Mouse (Mus musculus): ENCODE results near the gene Ptprm.

Ptprm gene

GRCm38 (mm10) chr17:66783601-66784000, 570.7 kb downstream of the Ptprm start:
- in situ Hi-C loops (cut with MboI, MseI): no loop called here

DNA sequence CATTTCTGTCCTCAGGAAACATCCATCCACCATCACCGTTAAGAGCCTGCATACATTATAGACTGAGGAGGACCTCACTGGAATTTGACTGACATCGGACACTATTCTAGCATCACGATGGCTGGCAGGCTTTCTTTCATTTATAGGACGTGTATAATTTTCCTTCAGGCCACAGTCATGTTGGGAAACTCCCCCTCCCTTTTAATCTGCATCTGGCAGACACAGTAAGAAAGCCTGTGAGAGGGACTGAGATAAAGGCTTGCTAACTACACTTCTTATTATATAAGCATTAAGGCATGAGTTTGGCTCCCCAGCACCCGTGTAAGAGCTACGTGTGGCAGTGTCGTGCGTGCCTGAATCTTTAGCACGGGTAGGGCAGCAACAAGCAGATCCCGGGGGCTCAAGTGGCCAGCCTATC, 571.2 kb downstream of the Ptprm start:
- in situ Hi-C loops (cut with MboI, MseI): no loop called here

DNA sequence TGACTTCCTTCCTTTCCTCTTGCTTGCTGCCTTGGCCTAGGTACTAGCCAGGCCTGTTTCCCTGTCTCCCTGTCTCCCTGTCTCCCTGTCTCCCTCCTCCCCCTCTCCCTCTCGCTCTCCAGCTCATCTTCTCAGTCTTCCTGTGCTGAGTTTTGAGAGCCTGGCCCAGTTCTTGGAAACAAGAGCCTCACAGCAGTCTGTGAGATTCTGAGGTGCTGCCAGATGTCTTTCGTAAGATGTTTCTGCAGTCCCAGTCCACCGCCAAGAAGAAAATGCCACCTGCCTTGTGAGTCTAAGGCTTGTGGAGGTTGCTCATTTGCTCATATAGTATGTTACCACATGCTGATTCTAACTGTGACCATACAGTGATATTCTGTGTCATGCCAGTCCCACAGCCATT, 572.3 kb downstream of the Ptprm start:
- in situ Hi-C loops (cut with MboI, MseI): no loop called here

DNA sequence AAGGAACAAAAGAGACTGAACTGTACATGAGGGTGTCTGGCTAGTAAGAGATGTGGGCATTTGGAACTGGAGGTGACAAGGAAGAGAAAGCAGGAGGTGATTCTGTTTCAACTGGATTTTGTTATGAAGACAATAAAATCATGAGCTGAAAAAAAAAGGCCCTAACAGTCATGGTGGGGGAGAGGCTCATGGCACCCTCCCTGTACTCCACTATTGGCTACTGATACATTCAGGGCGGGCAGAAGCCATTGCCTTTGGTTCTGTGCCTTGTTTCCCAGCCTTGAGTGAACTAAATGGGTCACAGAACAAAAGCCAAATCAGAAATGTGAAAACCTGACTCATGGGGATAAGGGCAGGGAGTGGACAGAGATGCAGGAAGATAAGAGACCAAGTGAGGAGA, 575.2 kb downstream of the Ptprm start:
- in situ Hi-C loops (cut with MboI, MseI): no loop called here

GRCm38 (mm10) chr17:66769365-66770363, 584.6 kb downstream of the Ptprm start:
- in situ Hi-C loops (cut with MboI, MseI): no loop called here

GRCm38 (mm10) chr17:66768689-66769275, 585.5 kb downstream of the Ptprm start:
- in situ Hi-C loops (cut with MboI, MseI): no loop called here

DNA sequence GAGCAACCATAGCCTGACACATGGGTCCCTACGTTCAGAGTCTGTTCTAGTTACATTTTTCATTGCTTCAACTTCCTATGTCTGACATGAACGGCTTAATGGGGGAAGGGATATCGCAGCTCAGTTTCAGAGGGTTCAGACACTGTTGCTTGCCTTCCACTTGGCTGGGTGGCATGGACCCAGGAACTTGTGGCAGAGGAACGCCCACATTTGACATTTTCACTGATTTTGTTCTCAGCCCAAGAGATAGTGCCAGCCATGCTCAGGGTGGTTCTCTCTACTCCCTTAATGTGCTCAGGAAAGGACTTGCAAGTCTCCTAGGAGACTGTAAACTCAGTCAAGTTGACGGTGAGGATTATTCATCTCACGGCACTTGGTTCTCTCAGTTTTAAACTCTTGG, 588.1 kb downstream of the Ptprm start:
- in situ Hi-C loops (cut with MboI, MseI): no loop called here

DNA sequence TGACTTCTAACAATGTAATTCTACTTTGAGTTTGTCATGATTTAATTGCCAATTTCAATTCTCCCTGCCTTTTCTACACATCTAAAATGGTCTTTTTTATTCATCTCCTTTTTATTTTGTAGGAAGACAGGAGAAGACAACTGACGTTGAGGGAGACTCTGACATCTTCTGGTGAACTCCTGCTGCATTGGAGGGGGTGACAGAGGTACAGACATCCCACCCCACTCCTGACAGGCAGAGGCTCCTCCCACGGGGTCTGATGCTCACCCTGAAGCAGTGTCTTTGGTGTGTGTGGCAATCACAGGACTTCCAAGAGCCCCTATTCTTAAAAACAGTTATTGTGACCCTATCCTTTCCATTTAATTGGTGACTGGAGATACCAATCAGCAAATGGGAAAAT, 589.8 kb downstream of the Ptprm start:
- in situ Hi-C loops (cut with MboI, MseI): no loop called here

DNA sequence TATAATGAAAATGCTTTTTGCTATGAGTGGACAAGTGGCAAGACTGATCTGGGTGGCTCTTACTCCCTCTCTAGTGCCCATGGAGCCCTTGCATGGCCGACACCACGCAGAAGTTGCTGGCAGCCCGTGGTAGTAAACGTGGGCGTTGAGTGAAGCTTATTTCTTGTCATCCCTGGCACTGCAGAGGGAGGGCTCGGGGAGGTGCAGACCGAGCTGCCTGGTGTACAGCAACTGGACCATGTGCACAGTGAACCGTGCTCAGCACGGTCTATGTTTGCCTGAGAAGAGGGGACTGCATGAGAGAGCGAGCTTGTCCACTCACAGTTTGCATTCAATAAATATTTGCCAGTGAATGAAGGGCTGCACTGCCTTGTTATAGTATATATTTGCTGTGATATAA, 591.5 kb downstream of the Ptprm start:
- in situ Hi-C loops (cut with MboI, MseI): no loop called here

- in situ Hi-C loops (cut with MboI, MseI): no loop called here
Observed at GRCm38 (mm10) chr17:66761326-66762296, 592.6 kb downstream of the Ptprm start.

- in situ Hi-C loops (cut with MboI, MseI): no loop called here
Observed at GRCm38 (mm10) chr17:66757025-66757511, 597.2 kb downstream of the Ptprm start.

DNA sequence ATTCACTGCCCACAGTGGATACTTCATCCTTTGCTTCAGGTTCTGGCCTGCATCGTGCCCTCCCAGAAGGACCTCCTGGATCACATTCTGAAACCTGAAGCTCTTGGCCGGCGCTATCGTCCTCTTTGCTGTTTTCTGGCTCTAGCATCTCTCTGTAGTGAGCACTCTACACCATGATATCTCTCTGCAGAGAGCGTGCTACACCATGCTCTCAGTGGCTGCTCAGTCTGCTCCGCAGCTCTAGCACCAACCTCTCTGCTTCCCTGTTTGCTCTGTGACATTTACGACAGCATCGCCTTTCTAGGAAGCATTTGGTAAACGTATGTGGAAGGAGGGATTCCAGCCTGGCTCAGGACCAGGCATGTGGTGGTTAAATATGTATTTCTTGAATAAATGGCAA, 597.8 kb downstream of the Ptprm start:
- in situ Hi-C loops (cut with MboI, MseI): no loop called here

DNA sequence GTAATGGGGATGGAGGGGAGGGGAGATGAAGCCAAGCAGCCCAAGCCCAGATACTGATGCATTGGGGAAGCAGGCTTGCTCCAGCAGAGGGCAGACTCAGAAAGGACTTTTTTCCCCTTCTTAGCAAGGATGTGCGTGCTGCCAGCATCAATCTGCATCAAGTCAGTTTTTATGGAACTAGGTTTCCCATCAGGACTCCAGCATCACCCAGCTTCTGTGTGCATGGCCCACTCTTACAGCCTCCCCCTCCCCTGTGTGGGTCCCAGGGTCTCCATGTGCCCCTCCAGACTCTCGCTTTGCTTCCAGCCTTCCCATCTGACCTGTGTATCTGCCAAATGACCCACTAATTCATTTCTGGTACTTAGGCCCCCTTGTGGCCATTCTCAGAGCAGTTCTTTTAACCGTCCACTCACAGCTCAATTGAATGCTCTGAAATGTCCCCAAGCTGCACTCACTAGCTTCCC, 599.0 kb downstream of the Ptprm start:
- in situ Hi-C loops (cut with MboI, MseI): no loop called here

DNA sequence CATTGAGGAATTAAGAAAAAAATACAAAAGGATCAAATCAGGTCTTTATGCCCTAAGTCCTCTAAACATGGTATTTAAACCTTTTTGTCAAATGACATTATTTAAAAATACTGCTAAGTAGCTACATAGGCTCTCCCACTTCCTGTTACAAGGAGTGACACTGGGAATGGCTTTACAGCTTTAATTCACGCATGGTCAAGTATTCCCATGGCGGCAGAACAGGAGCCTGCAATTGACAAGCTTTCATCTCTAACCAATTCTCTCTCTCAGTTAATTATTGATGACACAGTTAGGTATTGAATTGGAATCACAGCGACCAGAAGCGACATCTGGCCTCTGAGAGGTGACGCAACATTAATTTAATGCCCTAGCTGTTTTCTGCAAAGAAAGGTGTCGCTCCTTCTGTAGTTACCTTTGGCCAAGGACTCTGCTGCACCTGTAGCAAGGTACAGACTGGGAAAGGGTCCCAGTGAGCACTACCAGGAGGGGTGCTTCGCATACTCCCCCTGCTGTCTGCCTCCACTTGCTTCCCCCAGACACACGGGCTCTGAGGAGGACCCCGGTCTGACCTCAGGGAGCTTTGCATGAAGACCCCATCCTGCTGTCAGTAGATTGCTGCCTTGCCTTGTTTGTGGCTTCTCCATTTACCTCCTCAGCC, 599.9 kb downstream of the Ptprm start:
- in situ Hi-C loops (cut with MboI, MseI): no loop called here

DNA sequence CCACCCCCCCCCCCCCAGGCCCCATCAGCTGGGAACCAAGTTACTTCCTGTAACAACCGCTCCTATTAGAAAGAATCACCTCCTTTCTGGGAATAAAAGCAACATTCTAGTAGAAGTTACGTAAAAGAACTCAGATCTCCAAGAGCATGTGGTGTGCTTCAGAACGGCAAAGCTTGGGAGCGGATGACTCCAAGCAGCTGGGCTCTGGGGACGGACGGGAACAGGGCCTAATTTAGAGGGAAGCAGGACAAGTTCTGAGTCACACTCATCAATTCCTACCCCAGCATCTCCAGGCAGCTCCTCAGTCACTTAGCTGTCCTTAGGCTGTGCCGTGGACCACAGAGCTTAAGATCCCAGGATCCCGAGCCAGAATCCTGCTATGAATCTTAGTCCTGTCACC, 602.5 kb downstream of the Ptprm start:
- in situ Hi-C loops (cut with MboI, MseI): no loop called here

GRCm38 (mm10) chr17:66750481-66751206, 603.6 kb downstream of the Ptprm start:
- in situ Hi-C loops (cut with MboI, MseI): no loop called here

- in situ Hi-C loops (cut with MboI, MseI): no loop called here
Observed at GRCm38 (mm10) chr17:66749976-66750375, 604.3 kb downstream of the Ptprm start.

- in situ Hi-C loops (cut with MboI, MseI): no loop called here
Observed at GRCm38 (mm10) chr17:66746506-66746905, 607.8 kb downstream of the Ptprm start.

DNA sequence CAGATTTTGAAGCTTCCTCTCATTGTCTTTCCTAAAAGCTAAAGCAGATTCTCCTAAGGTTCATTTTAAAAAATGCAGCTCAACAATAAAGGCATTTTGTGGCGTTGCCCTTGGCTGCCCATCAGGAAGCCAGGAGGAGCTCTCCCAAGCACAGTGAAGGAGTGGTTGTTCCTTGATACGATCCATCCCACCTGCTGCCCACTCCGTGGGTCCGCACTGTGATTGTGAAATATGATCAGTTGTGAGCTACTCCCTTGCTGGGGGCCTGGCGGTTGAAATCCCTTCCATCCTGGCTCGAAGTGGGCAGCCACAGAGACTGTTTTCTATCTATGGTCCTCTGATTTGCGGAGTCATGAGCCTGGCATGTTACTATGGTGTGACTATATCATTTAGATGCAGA, 610.9 kb downstream of the Ptprm start:
- in situ Hi-C loops (cut with MboI, MseI): no loop called here

DNA sequence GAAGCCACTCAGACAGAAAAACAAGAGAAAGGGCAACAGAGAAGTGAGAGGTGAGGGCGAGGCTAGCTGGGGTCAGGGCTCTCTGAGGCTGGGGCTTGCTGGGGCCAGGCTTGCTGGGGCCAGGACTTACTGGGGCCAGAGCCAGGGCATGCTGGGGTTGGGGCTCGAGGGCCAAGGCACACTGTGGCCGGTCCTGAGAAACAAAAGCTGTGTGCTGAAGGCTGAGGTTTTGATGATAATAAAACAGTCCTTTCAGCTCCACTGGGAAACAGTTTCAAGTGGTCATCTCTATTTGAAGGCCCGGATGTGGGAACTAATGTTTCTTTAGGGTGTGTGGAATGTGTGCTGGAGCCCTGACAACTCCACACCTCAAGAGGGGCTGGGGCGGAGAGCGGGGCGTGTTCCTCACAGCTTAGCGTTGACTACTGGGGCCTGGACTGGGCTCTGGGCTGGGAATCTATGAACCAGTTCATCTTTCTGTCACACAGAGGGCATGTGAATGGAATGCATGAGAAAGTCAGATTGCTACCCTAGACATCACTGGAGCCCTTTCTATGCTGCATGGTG, 615.4 kb downstream of the Ptprm start:
- in situ Hi-C loops (cut with MboI, MseI): no loop called here
